Mouse (Mus musculus): ENCODE measurements at regions not wholly inside any gene's neighbourhood (a gene's known extent, or its start where the extent isn't known, plus 50 kb on each side); places are given as distances from the start of the nearest gene placed in this dataset.

GRCm38 (mm10) chr9:59113859-59114258, 77.6 kb upstream of the Neo1 start:
- Histone ChIP-seq H3K27ac (ENCODE audit: low read length) (no peak overlapping the region), H3K36me3 (ENCODE audit: insufficient read depth, low read length) (no peaks in the 10 kb centered on the region), H3K4me3 (ENCODE audit: low read depth, low read length) (no peak overlapping the region), H3K9ac (replicated peaks; ENCODE audit: low read depth) (no peak overlapping the region), H3K4me2 (replicated peaks; ENCODE audit: low read depth, low read length) (no peak overlapping the region), H3K9me3 (ENCODE audit: low read length) (no peaks in the 10 kb centered on the region), H3K4me1 (ENCODE audit: insufficient read depth, low read depth, low read length) (no peaks in the 10 kb centered on the region), H3K27me3 (replicated peaks; ENCODE audit: insufficient read depth, low read length) (no peaks in the 10 kb centered on the region)
- ATAC-seq (no peak), DNase-seq (ENCODE audit: low spot score) (no peak)
- WGBS: 50% methylated on average over 4 of the region's 4 CpGs
- no peak for TF ChIP-seq EP300 (IDR thresholded peaks at IDR 0.05)
- no peak for TF ChIP-seq CTCF (IDR thresholded peaks at IDR 0.05)

GRCm38 (mm10) chr9:59099738-59100137, 63.5 kb upstream of the Neo1 start:
- ATAC-seq: peak; percentile 62
- H3K4me3 ChIP-seq (ENCODE audit: low read depth, low read length): no peak overlapping the region
- peak; percentile 42 for DNase-seq (ENCODE audit: low spot score)

GRCm38 (mm10) chr9:59097564-59097963, 61.3 kb upstream of the Neo1 start:
- DNase-seq (ENCODE audit: low spot score) (peak; percentile 26), ATAC-seq (no peak)
- WGBS: 48% methylated on average over 4 of the region's 4 CpGs
- Histone ChIP-seq H3K9me3 (ENCODE audit: low read length) (no peaks in the 10 kb centered on the region), H3K4me1 (ENCODE audit: insufficient read depth, low read depth, low read length) (no peaks in the 10 kb centered on the region; the same call in 1 of the 2 replicates), H3K27me3 (replicated peaks; ENCODE audit: insufficient read depth, low read length) (no peaks in the 10 kb centered on the region), H3K27ac (ENCODE audit: low read length) (no peak overlapping the region), H3K9ac (replicated peaks; ENCODE audit: low read depth) (no peak overlapping the region), H3K4me3 (ENCODE audit: low read depth, low read length) (no peak overlapping the region), H3K36me3 (ENCODE audit: insufficient read depth, low read length) (no peaks in the 10 kb centered on the region), H3K4me2 (replicated peaks; ENCODE audit: low read depth, low read length) (no peak overlapping the region)
- TF ChIP-seq CTCF (IDR thresholded peaks at IDR 0.05) (no peak), EP300 (IDR thresholded peaks at IDR 0.05) (no peak)

More at GRCm38 (mm10) chr9:59099738-59100137, 63.5 kb upstream of the Neo1 start:
- no peaks in the 10 kb centered on the region for H3K27me3 ChIP-seq (replicated peaks; ENCODE audit: insufficient read depth, low read length)
- no peak for TF ChIP-seq CTCF (IDR thresholded peaks at IDR 0.05)
- no peak for TF ChIP-seq EP300 (IDR thresholded peaks at IDR 0.05)
- H3K4me2 ChIP-seq (replicated peaks; ENCODE audit: low read depth, low read length): no peak overlapping the region
- H3K27ac ChIP-seq (ENCODE audit: low read length): no peak overlapping the region
- H3K9ac ChIP-seq (replicated peaks; ENCODE audit: low read depth): no peak overlapping the region
- no peaks in the 10 kb centered on the region for H3K9me3 ChIP-seq (ENCODE audit: low read length)
- no peaks in the 10 kb centered on the region; the same call in 1 of the 2 replicates for H3K4me1 ChIP-seq (ENCODE audit: insufficient read depth, low read depth, low read length)
- no peaks in the 10 kb centered on the region for H3K36me3 ChIP-seq (ENCODE audit: insufficient read depth, low read length)
- 35% methylated on average over 5 of the region's 5 CpGs for WGBS

- WGBS: 41% methylated on average over 12 of the region's 12 CpGs
- H3K4me1 ChIP-seq (ENCODE audit: insufficient read depth, low read depth, low read length): no peaks in the 10 kb centered on the region; the same call in 1 of the 2 replicates
- H3K9ac ChIP-seq (replicated peaks; ENCODE audit: low read depth): no peak overlapping the region
- no peak overlapping the region for H3K4me2 ChIP-seq (replicated peaks; ENCODE audit: low read depth, low read length)
- H3K27ac ChIP-seq (ENCODE audit: low read length): peak overlapping the region; percentile 43; the same call in 1 of the 2 replicates
- no peak overlapping the region for H3K4me3 ChIP-seq (ENCODE audit: low read depth, low read length)
- no peaks in the 10 kb centered on the region for H3K27me3 ChIP-seq (replicated peaks; ENCODE audit: insufficient read depth, low read length)
- no peaks in the 10 kb centered on the region for H3K9me3 ChIP-seq (ENCODE audit: low read length)
- no peaks in the 10 kb centered on the region for H3K36me3 ChIP-seq (ENCODE audit: insufficient read depth, low read length)
- ATAC-seq (no peak), DNase-seq (ENCODE audit: low spot score) (peak; percentile 28)
- TF ChIP-seq CTCF (IDR thresholded peaks at IDR 0.05) (no peak), EP300 (IDR thresholded peaks at IDR 0.05) (no peak)
Measured at GRCm38 (mm10) chr9:59096551-59097268, 60.5 kb upstream of the Neo1 start.

GRCm38 (mm10) chr9:59095626-59096025, 59.4 kb upstream of the Neo1 start:
- H3K27me3 ChIP-seq (replicated peaks; ENCODE audit: insufficient read depth, low read length): no peaks in the 10 kb centered on the region
- H3K4me3 ChIP-seq (ENCODE audit: low read depth, low read length): no peak overlapping the region
- no peak overlapping the region for H3K9ac ChIP-seq (replicated peaks; ENCODE audit: low read depth)
- no peaks in the 10 kb centered on the region; the same call in 1 of the 2 replicates for H3K4me1 ChIP-seq (ENCODE audit: insufficient read depth, low read depth, low read length)
- no peaks in the 10 kb centered on the region for H3K9me3 ChIP-seq (ENCODE audit: low read length)
- 67% methylated on average over 7 of the region's 7 CpGs for WGBS
- TF ChIP-seq CTCF (IDR thresholded peaks at IDR 0.05): no peak
- no peak for TF ChIP-seq EP300 (IDR thresholded peaks at IDR 0.05)
- H3K36me3 ChIP-seq (ENCODE audit: insufficient read depth, low read length): no peaks in the 10 kb centered on the region
- no peak overlapping the region for H3K4me2 ChIP-seq (replicated peaks; ENCODE audit: low read depth, low read length)
- H3K27ac ChIP-seq (ENCODE audit: low read length): no peak overlapping the region
- ATAC-seq (no peak), DNase-seq (ENCODE audit: low spot score) (no peak)

- Histone ChIP-seq H3K27me3 (replicated peaks; ENCODE audit: insufficient read depth, low read length) (no peaks in the 10 kb centered on the region), H3K9ac (replicated peaks; ENCODE audit: low read depth) (no peak overlapping the region), H3K4me3 (ENCODE audit: low read depth, low read length) (no peak overlapping the region), H3K4me2 (replicated peaks; ENCODE audit: low read depth, low read length) (no peak overlapping the region), H3K27ac (ENCODE audit: low read length) (no peak overlapping the region), H3K36me3 (ENCODE audit: insufficient read depth, low read length) (no peaks in the 10 kb centered on the region), H3K4me1 (ENCODE audit: insufficient read depth, low read depth, low read length) (no peaks in the 10 kb centered on the region; the same call in 1 of the 2 replicates), H3K9me3 (ENCODE audit: low read length) (no peaks in the 10 kb centered on the region)
- no peak for DNase-seq (ENCODE audit: low spot score)
- TF ChIP-seq CTCF (IDR thresholded peaks at IDR 0.05): no peak
- no peak for TF ChIP-seq EP300 (IDR thresholded peaks at IDR 0.05)
- ATAC-seq: no peak
- 73% methylated on average over 4 of the region's 4 CpGs for WGBS
Measured at GRCm38 (mm10) chr9:59094106-59094505, 57.9 kb upstream of the Neo1 start.
